Mouse (Mus musculus): ENCODE measurements at regions not wholly inside any gene's neighbourhood (a gene's known extent, or its start where the extent isn't known, plus 50 kb on each side); places are given as distances from the start of the nearest gene placed in this dataset.

DNA sequence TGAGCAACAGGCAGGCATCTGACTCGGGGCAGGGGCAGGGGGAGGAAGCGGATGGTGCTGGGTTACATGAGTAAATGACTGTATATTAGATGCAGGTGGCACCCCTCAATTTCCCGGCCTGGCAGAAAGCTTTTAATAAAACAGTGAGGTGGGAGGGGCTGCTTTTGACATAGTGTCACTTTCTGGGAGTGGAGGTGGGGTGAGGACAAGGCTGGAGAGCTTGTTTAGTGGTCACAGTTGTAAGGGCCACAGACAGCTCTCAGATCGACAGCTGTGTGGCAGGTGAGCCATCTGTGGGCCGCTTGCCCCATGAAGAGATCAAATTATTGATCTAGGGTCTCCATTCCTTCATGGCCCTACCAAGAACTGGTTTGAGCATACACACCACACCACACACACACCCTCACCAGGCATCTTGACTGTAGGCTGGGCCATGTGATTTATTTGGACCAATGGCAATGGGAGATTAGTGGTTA is 431.9 kb downstream of the Ccdc171 start:
- no peak overlapping the region for H3K27ac ChIP-seq (replicated peaks)
- WGBS = 59% methylated on average over 5 of the region's 5 CpGs
- no peak overlapping the region for H3K4me2 ChIP-seq (replicated peaks)
- no peaks in the 10 kb centered on the region for H3K27me3 ChIP-seq
- H3K4me3 ChIP-seq = no peak overlapping the region
- no peak for ATAC-seq (replicated peaks)
- no peaks in the 10 kb centered on the region for H3K4me1 ChIP-seq
- H3K9me3 ChIP-seq = no peaks in the 10 kb centered on the region
- no peak overlapping the region for H3K9ac ChIP-seq (replicated peaks)
- H3K36me3 ChIP-seq = no peaks in the 10 kb centered on the region

DNA sequence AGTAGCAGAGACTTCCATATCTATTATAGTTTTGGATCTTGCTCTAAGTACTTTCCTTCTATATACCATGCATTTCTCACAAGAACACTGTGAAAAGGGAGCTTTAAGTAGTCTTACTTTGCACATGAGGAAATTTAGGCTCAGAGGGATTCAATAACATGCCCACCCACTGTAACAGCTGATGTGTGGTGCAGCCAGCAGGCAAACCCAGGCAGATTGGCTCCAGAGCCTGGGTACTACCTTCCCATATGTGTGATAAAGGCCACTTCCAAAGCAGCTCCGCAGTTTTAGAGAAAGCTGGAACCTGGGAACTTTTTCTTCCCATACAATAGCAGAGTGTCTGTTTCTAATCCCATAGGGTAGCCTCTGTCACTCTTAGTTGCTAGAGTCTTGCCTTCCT is 441.6 kb downstream of the Ccdc171 start:
- no peak overlapping the region for H3K27ac ChIP-seq (replicated peaks)

DNA sequence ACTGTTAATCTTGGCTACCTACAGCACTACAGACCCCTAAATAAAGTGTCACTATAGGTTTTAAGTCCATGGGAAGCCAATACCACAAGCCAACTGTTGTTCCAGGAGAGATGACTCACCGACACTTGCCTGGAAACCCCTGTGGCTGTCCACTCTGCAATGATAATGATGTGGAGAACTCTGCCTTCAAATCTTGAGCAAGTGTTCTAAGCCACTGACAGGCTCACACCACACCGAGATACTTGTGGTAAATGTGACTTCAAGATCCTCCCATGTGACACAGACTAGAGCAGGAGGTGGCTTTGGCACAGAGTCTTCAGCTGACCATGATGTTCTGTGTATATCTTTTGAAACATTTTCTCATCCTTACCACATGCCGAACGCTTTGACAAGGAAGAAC is 447.8 kb downstream of the Ccdc171 start:
- no peaks in the 10 kb centered on the region for H3K9me3 ChIP-seq
- no peaks in the 10 kb centered on the region for H3K27me3 ChIP-seq
- no peaks in the 10 kb centered on the region for H3K4me1 ChIP-seq
- H3K4me3 ChIP-seq = no peak overlapping the region
- 89% methylated on average over 4 of the region's 4 CpGs for WGBS
- H3K4me2 ChIP-seq (replicated peaks) = no peak overlapping the region
- no peak for ATAC-seq (replicated peaks)
- no peak overlapping the region for H3K27ac ChIP-seq (replicated peaks)
- H3K36me3 ChIP-seq = no peaks in the 10 kb centered on the region
- H3K9ac ChIP-seq (replicated peaks) = no peak overlapping the region

More for the DNA sequence above, 441.6 kb downstream of the Ccdc171 start:
- H3K4me2 ChIP-seq (replicated peaks) = no peak overlapping the region
- WGBS = 82% methylated on average over 1 of the region's 1 CpGs
- no peak overlapping the region for H3K4me3 ChIP-seq
- no peaks in the 10 kb centered on the region for H3K36me3 ChIP-seq
- H3K4me1 ChIP-seq = no peaks in the 10 kb centered on the region
- no peak overlapping the region for H3K9ac ChIP-seq (replicated peaks)
- H3K9me3 ChIP-seq = no peaks in the 10 kb centered on the region
- no peak for ATAC-seq (replicated peaks)
- H3K27me3 ChIP-seq = no peaks in the 10 kb centered on the region

DNA sequence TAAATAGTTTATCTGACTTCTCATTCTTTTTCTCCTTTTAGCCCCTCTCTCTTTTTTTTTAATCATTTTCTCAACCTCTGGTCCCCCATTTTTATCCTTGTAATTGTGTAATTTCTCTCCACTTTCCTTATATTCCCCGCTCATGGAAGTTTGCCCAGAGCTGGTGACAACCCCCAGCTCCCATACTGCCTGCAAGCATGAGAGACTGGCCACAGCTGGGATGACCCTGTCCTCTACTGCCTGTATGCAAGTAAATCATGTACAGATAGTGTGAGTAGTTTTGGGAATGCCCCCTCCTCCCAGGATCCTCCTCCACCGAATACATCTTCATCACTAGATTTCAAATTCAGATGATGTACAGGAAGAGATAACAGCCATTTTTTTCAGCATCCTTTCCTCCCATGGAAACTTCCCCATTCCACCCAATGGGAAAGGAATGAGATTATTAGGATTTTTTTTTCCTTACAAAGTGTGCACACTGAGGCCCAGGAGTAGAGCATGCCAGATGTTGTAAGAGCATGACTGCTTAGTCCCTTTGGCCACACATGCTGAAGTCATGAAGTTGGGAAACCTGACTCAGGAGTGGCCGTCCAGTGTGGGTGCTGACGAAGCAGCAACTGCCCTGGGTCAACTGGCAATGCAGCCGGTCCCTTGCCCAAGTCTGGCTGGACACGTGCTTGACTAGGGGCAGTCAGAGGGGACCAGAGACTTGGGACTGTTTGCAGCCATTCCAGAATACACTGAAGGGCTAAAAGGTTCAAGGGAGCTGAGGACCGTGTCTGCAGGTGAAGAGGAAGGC is 449.1 kb downstream of the Ccdc171 start:
- no peak overlapping the region for H3K4me3 ChIP-seq
- H3K9ac ChIP-seq (replicated peaks) = no peak overlapping the region
- 90% methylated on average over 7 of the region's 7 CpGs for WGBS
- H3K27ac ChIP-seq (replicated peaks) = no peak overlapping the region
- no peaks in the 10 kb centered on the region for H3K36me3 ChIP-seq
- no peak overlapping the region for H3K4me2 ChIP-seq (replicated peaks)
- H3K4me1 ChIP-seq = no peaks in the 10 kb centered on the region
- no peaks in the 10 kb centered on the region for H3K27me3 ChIP-seq
- H3K9me3 ChIP-seq = no peaks in the 10 kb centered on the region
- ATAC-seq (replicated peaks) = no peak

DNA sequence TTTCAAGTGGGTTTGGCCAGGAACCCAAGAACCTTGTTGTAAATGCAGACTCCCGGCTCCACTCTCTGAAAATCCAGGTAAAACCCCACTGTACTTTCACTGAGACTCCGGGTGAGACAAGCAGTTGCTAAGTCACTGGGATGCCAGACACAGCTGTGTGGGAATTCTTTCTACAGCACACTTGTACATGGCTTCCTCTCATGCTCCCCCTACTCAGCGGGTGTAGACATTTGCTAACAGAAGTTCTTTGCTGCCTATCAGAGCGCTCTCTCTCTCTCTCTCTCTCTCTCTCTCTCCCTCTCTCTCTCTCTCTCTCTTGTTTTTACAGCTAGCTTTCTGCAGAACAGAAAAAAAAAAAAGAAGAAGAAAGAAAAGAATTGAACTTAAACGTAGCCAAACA is 450.2 kb downstream of the Ccdc171 start:
- H3K27ac ChIP-seq (replicated peaks) = no peak overlapping the region
- H3K9ac ChIP-seq (replicated peaks) = no peak overlapping the region
- no peak overlapping the region for H3K4me2 ChIP-seq (replicated peaks)
- no peaks in the 10 kb centered on the region for H3K36me3 ChIP-seq
- 80% methylated on average over 5 of the region's 5 CpGs for WGBS
- H3K9me3 ChIP-seq = no peaks in the 10 kb centered on the region
- ATAC-seq (replicated peaks) = no peak
- no peaks in the 10 kb centered on the region for H3K27me3 ChIP-seq
- no peak overlapping the region for H3K4me3 ChIP-seq
- no peaks in the 10 kb centered on the region for H3K4me1 ChIP-seq

DNA sequence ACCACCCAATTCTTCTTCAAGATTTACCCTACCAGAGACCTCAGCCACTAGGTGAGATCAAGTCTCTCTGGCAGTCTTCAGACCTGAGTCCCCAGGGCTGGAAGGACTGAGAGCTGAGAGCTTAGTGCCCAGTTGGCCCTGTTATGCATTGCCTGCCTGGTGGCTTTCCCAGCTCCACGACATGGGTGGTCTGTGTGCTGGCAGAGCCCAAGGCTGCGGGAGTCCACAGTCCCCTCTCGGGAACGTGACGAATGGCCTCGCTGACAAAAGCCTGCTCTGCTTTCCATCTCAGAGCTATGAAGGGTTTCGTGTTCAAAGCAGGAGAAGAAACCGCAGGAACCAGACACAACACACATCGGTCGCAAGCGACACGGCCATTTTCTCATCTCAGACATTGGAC is 450.7 kb downstream of the Ccdc171 start:
- no peak overlapping the region for H3K4me2 ChIP-seq (replicated peaks)
- H3K9me3 ChIP-seq = no peaks in the 10 kb centered on the region
- WGBS = 54% methylated on average over 12 of the region's 12 CpGs
- H3K4me3 ChIP-seq = no peak overlapping the region
- no peaks in the 10 kb centered on the region for H3K36me3 ChIP-seq
- ATAC-seq (replicated peaks) = no peak
- H3K4me1 ChIP-seq = no peaks in the 10 kb centered on the region
- H3K27ac ChIP-seq (replicated peaks) = no peak overlapping the region
- H3K27me3 ChIP-seq = no peaks in the 10 kb centered on the region
- H3K9ac ChIP-seq (replicated peaks) = no peak overlapping the region

DNA sequence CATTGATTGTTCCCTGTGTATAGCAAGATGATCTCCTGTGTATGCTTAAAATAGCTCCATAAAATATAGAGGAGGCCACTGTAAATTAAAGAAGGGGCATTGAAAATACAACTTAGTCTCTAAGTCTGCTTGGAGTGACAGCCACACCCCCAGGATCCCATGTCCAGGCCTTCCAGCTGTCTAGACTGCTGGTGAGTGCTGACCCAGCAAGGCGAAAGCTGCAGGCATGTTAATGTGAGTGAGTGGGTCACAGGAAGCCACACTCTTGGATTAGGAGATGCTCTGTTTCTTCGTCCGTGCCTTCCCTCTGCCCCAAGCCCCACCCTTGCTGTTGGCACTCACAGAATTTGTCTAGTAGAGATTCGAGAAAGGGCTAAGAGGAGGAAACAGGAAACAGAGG is 453.7 kb downstream of the Ccdc171 start:
- Histone ChIP-seq H3K27me3 (no peaks in the 10 kb centered on the region), H3K4me2 (replicated peaks) (no peak overlapping the region), H3K9ac (replicated peaks) (no peak overlapping the region), H3K36me3 (no peaks in the 10 kb centered on the region), H3K4me3 (no peak overlapping the region), H3K27ac (replicated peaks) (no peak overlapping the region), H3K9me3 (no peaks in the 10 kb centered on the region), H3K4me1 (no peaks in the 10 kb centered on the region)
- ATAC-seq (replicated peaks) = no peak
- 75% methylated on average over 4 of the region's 4 CpGs for WGBS

DNA sequence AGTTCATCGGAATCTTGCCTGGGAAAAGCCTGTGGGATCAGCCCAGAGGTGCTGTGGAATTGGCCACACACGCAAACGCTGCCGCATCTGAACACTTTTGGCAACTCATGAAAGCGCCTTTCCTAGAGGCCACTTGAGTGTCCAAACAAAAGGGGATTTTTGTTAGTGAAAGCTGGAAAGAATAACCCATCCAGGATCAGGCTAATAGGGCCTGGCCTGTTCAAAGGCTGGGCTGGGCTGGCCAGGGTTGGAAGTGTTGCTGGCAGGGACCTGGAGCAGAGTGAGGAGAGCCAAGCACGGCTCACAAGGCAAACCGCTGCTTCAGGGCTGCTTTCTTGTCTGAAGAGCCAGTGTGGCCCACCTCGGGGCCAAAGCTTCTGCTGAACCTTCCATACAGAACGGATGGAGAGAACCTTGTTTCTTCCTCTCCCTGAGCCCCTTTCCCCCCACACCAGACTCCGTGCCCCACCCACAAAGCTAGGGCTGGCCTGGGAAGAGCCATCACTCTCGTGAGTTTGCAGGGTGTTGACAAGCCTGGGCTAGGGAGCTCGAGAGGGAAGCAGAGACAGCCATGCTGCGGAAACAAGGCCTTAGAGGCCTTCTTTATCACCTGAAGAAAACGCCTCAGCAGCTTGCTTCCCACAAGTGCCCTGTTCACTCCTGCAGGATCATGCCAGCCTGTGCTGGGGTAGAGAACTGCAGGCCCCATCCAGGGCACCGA is 459.5 kb downstream of the Ccdc171 start:
- Histone ChIP-seq H3K27me3 (no peaks in the 10 kb centered on the region), H3K9me3 (no peaks in the 10 kb centered on the region), H3K4me2 (replicated peaks) (no peak overlapping the region), H3K4me1 (peaks cover 4% of the 10 kb centered on the region; the same call in 1 of the 2 replicates), H3K4me3 (no peak overlapping the region), H3K36me3 (no peaks in the 10 kb centered on the region), H3K27ac (replicated peaks) (no peak overlapping the region), H3K9ac (replicated peaks) (no peak overlapping the region)
- ATAC-seq (replicated peaks) = peak; percentile 83
- 43% methylated on average over 15 of the region's 15 CpGs for WGBS

DNA sequence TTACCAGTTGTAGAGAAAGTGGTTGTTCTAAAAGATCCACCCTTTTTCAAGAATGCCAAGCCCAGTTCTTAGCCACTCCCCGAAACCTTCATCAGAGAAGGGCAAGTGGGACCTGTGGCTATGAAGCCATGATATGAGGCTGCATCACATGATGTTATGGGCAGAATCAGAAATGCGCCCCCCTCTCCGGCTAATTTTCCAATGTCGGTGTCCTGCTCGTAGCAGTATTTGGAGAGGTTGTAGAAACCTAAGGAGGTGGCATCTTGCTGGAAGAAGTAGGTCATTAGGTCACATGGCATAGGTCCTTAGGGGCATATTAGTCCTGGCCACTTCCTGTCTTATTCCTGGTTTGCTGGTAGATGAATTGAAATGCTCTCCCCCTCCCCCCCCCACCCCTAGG is 460.1 kb downstream of the Ccdc171 start:
- no peak overlapping the region for H3K4me3 ChIP-seq
- no peak for ATAC-seq (replicated peaks)
- H3K27ac ChIP-seq (replicated peaks) = no peak overlapping the region
- H3K27me3 ChIP-seq = no peaks in the 10 kb centered on the region
- H3K9me3 ChIP-seq = no peaks in the 10 kb centered on the region
- no peaks in the 10 kb centered on the region for H3K36me3 ChIP-seq
- peaks cover 10% of the 10 kb centered on the region for H3K4me1 ChIP-seq
- no peak overlapping the region for H3K9ac ChIP-seq (replicated peaks)
- WGBS = 96% methylated on average over 5 of the region's 5 CpGs
- H3K4me2 ChIP-seq (replicated peaks) = no peak overlapping the region

DNA sequence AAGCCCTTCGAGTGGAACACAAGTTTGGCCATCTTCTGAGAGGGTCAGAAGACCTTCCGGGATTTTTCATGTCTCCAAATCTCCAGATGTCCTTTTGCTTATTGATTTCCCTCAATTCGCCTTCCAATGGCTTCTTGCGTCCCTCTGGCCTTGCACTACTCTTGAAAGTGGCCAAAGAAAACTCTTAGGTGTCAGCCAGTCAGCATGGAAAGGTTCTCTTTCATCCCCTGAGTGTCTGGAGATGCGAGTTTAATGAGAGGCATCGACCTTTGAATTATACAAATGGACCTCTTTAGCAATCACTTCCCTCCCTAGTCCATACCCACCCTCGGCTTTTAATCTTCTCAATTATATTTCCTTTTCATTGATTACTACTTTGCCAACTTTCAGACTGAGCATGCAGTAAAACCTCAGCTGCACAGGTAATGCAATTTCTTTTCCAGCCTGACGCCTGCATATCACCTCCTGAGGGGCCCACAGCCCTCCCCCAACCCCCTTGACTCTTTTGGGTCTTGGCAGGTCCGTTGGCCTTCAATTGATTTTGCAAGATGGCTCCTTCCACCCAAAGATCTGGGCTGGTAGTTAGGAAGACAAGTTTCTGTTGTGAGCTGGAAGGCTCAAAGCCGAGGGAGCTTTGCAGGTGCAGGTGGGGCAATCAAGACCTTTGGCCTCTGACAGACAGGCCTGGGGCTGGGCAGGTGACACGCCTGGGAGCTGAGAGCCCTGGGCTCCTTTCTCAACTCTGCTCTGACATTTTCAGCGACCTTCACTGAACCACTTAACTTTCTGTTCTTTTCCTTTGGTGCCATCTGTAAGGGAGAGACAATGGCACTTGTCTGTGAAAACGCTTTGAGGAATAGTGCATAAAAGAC is 461.8 kb downstream of the Ccdc171 start:
- no peaks in the 10 kb centered on the region for H3K36me3 ChIP-seq
- ATAC-seq (replicated peaks) = no peak
- H3K4me1 ChIP-seq = peaks cover 13% of the 10 kb centered on the region
- 78% methylated on average over 13 of the region's 13 CpGs for WGBS
- no peaks in the 10 kb centered on the region for H3K9me3 ChIP-seq
- H3K27me3 ChIP-seq = no peaks in the 10 kb centered on the region
- H3K27ac ChIP-seq (replicated peaks) = no peak overlapping the region
- no peak overlapping the region for H3K9ac ChIP-seq (replicated peaks)
- H3K4me3 ChIP-seq = no peak overlapping the region
- H3K4me2 ChIP-seq (replicated peaks) = no peak overlapping the region

DNA sequence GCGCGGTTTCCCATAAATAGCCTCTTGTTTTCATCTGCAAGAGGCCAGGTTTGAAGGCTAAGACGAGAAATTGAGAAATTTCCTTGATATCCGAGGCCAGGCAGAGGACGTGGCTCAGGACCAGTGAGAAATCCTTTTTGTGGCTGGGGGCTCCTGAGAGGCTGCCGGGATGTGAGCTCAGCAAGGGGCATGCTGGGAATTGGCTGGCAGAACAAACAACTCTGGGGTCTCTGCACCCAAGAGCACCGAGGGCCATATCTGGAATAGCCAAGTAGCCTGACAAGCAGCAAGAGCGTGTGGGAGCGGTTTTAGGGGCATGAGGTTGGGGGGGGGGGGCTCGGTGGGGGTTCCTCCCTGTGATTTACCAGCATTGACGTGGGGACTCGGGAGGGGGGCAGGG is 462.5 kb downstream of the Ccdc171 start:
- Histone ChIP-seq H3K4me2 (replicated peaks) (no peak overlapping the region), H3K27me3 (no peaks in the 10 kb centered on the region), H3K36me3 (no peaks in the 10 kb centered on the region), H3K9ac (replicated peaks) (no peak overlapping the region), H3K9me3 (no peaks in the 10 kb centered on the region), H3K27ac (replicated peaks) (no peak overlapping the region), H3K4me3 (no peak overlapping the region), H3K4me1 (peaks cover 13% of the 10 kb centered on the region)
- no peak for ATAC-seq (replicated peaks)
- WGBS = 55% methylated on average over 12 of the region's 12 CpGs

DNA sequence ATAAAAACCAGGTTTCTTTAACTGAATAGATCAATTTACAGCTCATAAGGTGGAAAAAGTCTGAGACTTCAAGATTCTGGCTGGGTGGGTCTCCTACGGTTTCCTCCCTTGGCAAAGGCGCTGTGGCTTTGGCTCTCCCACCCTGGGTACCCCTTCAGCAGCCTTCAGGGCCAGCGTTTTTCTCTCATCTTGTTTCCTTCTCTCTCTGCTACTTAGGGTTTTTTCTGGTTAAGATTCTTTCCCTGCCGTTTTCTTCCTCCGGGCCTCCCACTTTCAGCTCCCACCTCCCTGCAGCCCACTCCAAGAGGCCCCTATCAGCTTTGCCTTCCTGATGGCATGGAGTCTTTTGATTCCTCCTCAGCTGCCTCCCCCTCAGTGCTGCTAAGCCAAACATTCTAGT is 463.0 kb downstream of the Ccdc171 start:
- H3K27ac ChIP-seq (replicated peaks) = no peak overlapping the region
- H3K4me2 ChIP-seq (replicated peaks) = no peak overlapping the region
- H3K36me3 ChIP-seq = no peaks in the 10 kb centered on the region
- H3K27me3 ChIP-seq = no peaks in the 10 kb centered on the region
- no peak overlapping the region for H3K4me3 ChIP-seq
- H3K4me1 ChIP-seq = peaks cover 13% of the 10 kb centered on the region
- ATAC-seq (replicated peaks) = no peak
- no peaks in the 10 kb centered on the region for H3K9me3 ChIP-seq
- 61% methylated on average over 5 of the region's 5 CpGs for WGBS
- H3K9ac ChIP-seq (replicated peaks) = no peak overlapping the region

Data from forebrain, embryonic 15.5 days (tissue).